Mouse (Mus musculus) liver, embryonic 14 days (tissue): ENCODE measurements around the gene Bpifa1. TPM values are rescaled to one million over a fixed set of nuclear protein-coding genes. Genes with fewer than 3 reads are reported as not detected.

Experiments used
- polyA plus RNA-seq: library from polyadenylated mRNA; depleted of rRNA; stranded (reverse); fragments of >200 nt; gene quantifications from 2 replicates; pipeline ENCODE4 v1.2.3, GENCODE M21; 2012; rRNA removed

The Bpifa1 gene
- polyA plus RNA-seq, result 0.05 TPM in 1 of 2 replicates, not detected in the other

GRCm38 (mm10) chr2:154142580-154142979, at the start of gene Bpifa1:
Gene Bpifa1 (plus strand): TSS chr2:154142880.

DNA sequence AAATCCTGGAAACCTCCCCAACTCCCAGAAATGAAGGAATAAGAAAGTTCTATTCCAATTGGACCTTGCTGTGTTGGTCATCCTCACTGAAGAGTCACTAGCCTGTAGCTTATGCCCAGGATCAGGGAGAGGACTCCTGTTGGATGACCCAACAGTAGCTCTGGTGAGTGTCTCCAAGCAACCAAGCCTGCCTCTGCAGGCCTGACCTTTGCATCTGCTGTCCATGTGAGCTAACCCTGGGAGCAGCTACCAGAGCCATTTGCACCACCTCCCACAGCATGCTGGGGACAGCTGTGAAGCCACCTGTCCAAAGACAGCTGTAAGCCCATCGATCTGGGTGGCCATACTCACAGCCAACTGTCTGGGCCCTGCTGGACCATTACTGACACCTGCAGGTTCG, 12.6 kb upstream of the Bpifa1 start, which contains the start of gene Bpifa3:
TSS of gene Bpifa3 (plus strand) at position 217 of the 400 bp plus-strand sequence.

DNA sequence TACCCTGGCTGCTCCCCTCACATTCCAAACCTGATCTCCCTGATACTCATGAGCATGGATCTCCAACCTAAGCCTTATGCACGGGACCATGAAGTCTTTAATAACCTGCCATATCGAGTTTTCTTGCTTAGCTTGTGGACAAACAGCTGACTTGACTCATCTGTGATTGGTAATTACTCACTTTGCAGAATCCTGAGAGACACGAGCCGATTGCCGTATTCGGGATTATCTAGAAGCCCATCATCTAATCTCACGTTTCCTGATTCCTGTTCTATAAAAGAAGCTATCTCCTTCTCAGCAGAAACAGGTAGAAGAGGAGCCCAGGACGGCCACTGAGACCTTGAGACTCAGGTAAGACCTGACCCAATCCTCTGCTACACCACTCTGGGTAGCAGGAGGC, 19.6 kb downstream of the Bpifa1 start, which contains the start of gene Bpifa5:
TSS of gene Bpifa5 (plus strand) at position 301 of the 400 bp plus-strand sequence.

DNA sequence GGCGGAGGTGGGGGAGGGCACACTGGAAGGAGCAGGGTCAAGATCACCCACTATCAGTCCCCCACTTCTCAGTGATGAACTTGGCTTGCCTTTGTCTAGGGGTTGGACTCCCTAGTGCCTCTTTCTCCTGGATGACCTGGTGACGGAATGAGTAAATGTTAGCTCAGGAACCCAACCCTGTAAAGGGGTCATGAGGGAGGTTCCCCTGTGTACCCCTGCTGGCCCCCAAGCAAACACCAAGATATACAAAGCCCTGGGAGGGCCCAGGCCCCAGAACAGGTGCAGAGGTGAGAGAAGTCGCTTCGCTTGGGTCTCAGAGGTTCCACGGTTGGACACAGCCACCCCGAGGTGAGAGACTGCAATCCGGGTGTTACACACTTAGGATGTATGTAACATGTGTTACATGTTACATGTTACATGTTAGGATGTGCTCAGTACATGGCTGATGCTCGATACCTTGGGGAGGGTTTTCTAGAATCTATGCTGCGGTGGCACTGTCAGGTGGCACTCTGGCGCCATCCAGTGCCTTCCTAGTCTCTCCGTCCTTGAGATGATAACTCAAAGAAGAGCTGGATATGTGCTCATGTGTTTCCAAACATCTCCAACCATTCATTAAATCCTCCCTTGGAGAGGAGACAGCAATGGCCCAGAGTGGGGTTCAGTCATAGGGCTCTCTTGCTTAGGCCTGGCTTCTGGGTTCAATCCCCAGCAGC, 48.0 kb downstream of the Bpifa1 start, which contains the start of gene Bpifb1:
TSS of gene Bpifb1 (plus strand) at position 273 of the 713 bp plus-strand sequence.

Other genes with a start within 250 kb of the Bpifa1 start
- not detected in 2 replicates for gene Bpifb6, start 242.5 kb upstream of the Bpifa1 start, polyA plus RNA-seq
- gene Bpifb3, start 224.7 kb upstream of the Bpifa1 start, polyA plus RNA-seq, result not detected in 2 replicates
- gene Bpifb4, start 204.7 kb upstream of the Bpifa1 start, polyA plus RNA-seq, result 0.05 and 0.13 TPM in 2 replicates
- not detected in 2 replicates for gene Bpifa6, start 167.9 kb upstream of the Bpifa1 start, polyA plus RNA-seq
- not detected in 2 replicates for gene Bpifa2, start 134.6 kb upstream of the Bpifa1 start, polyA plus RNA-seq
- not detected in 2 replicates for gene Bpifa3, start 12.5 kb upstream of the Bpifa1 start, polyA plus RNA-seq
- gene Bpifa5, start 19.7 kb downstream of the Bpifa1 start, polyA plus RNA-seq, result not detected in 2 replicates
- gene Bpifb1, start 47.9 kb downstream of the Bpifa1 start, polyA plus RNA-seq, result 0.22 and 0.23 TPM in 2 replicates
- not detected in 2 replicates for gene Bpifb5, start 80.9 kb downstream of the Bpifa1 start, polyA plus RNA-seq
- gene Bpifb9a, start 115.0 kb downstream of the Bpifa1 start, polyA plus RNA-seq, result not detected in 2 replicates
- not detected in 2 replicates for gene Bpifb9b, start 164.3 kb downstream of the Bpifa1 start, polyA plus RNA-seq
- 7.7 and 12.4 TPM in 2 replicates for gene Cdk5rap1, start 230.1 kb downstream of the Bpifa1 start, polyA plus RNA-seq